Mouse (Mus musculus) thymus, adult 2 months (tissue): ENCODE measurements at regions not wholly inside any gene's neighbourhood (a gene's known extent, or its start where the extent isn't known, plus 50 kb on each side); places are given as distances from the start of the nearest gene placed in this dataset.

Experiments used
- DNase-seq: peaks from one replicate; pipeline ENCODE4 v3.0.0; 2021
- H3K27ac ChIP-seq: fragments of 200-500 bp; 2 replicates; pipeline ENCODE4 v1.5.1; 2012; ENCODE audit warnings: low read length, control low read depth; ENCODE audit not compliant: control insufficient read depth, insufficient read depth
- H3K27me3 ChIP-seq: fragments of 200-500 bp; 2 replicates; pipeline ENCODE4 v1.6.1; 2012; ENCODE audit warnings: mild to moderate bottlenecking, low read length, moderate library complexity, mixed read lengths; ENCODE audit not compliant: control insufficient read depth, insufficient read depth
- H3K36me3 ChIP-seq: fragments of 200-500 bp; 2 replicates; pipeline ENCODE4 v1.6.1; 2012; ENCODE audit warnings: mild to moderate bottlenecking, low read length, moderate library complexity; ENCODE audit not compliant: control insufficient read depth, insufficient read depth
- H3K4me1 ChIP-seq: fragments of 200-500 bp; replicated peaks from 2 replicates; pipeline ENCODE4 v1.6.1; 2012; ENCODE audit warnings: low read length; ENCODE audit not compliant: control insufficient read depth, insufficient read depth
- H3K4me3 ChIP-seq: fragments of 200-500 bp; 2 replicates; pipeline ENCODE4 v1.5.1; 2012; ENCODE audit warnings: mild to moderate bottlenecking, low read length, control low read depth, moderate library complexity; ENCODE audit not compliant: control insufficient read depth, insufficient read depth
- CTCF ChIP-seq: fragments of 200-500 bp; IDR thresholded peaks from 2 replicates; pipeline ENCODE4 v1.5.1; 2012; ENCODE audit warnings: mild to moderate bottlenecking, control low read depth, low read length, moderate library complexity, borderline replicate concordance; ENCODE audit not compliant: control insufficient read depth, poor library complexity, insufficient read depth; ENCODE audit errors: extremely low read depth
- POLR2A ChIP-seq: fragments of 200-500 bp; IDR thresholded peaks from 2 replicates; pipeline ENCODE4 v1.6.1; 2012; ENCODE audit warnings: mild to moderate bottlenecking, low read length, control low read depth, moderate library complexity; ENCODE audit not compliant: control insufficient read depth, poor library complexity, insufficient read depth; ENCODE audit errors: extremely low read depth
- WGBS: fragments of 180-500 bp; shearing (Covaris S2); methylation state at CpG from one replicate; pipeline ENCODE4 v1.1.7; 2018; 5-methylcytosine and 5-hydroxymethylcytosine counted together

DNA sequence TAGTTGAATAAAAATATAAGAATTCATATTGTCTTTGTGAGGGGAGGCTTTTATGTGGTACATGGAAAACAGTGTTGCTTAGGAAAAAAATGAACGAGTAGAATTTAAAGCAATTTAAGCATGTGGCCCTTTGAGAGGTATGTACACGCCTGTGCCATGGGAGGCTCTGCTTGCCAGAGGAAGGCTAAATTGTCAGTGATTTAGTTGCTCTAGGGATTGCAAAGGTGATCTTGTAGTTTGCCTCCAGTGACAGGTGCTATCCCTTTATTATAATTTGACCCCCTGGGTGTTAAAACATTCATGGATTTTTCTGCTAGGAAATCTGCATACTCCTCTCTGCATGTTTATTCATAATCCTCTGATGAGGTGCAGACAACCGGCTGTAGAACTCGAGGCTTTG is 942.0 kb downstream of the Gbe1 start:
- H3K27me3 ChIP-seq = no peaks in the 10 kb centered on the region
- H3K4me1 ChIP-seq = no peaks in the 10 kb centered on the region
- H3K27ac ChIP-seq = no peak overlapping the region
- TF ChIP-seq POLR2A (no peak), CTCF (no peak)
- H3K4me3 ChIP-seq = no peak overlapping the region
- WGBS = 84% methylated on average over 4 of the region's 4 CpGs
- no peak for DNase-seq
- H3K36me3 ChIP-seq = no peaks in the 10 kb centered on the region

DNA sequence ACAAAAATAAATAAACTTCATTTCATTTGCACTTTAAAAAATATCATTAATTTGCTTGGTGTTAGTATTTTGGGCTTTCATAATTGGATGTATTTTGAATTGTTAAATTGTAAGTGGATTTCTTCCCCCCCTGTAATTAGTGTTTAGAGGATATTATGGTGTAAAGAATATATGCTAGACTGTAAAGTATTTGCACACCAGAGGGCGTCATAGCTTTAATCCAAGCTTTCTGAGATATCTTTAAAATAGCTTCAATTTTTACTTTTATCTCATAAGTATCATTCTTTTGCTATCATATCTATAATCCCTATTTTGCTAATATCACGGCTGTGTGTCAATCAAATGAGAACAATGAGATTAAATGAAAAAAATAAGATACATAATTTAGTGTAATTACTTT is 942.4 kb downstream of the Gbe1 start:
- Histone ChIP-seq H3K4me3 (no peak overlapping the region), H3K27me3 (no peaks in the 10 kb centered on the region), H3K36me3 (no peaks in the 10 kb centered on the region), H3K4me1 (no peaks in the 10 kb centered on the region), H3K27ac (no peak overlapping the region)
- 81% methylated on average over 2 of the region's 2 CpGs for whole genome bisulfite sequencing
- TF ChIP-seq CTCF (no peak), POLR2A (no peak)
- DNase-seq = no peak

DNA sequence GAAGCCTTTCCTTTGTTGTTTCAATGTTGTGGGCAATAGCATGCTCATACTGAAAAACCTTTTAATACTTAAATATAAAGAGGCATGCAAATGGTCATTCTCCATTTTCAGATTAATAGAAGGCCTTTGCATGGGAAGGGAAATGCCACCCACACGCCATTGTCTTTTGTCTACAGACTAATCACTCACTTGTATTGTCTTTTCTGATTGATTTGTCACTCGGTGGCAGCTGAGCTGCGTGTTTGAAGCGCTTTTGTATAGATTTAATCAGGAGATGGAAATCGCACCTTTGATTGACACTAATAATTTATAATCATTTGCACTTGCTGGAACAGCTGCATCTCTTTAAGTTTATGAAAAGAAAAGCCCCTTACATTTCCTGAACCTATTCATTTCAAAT is 953.4 kb downstream of the Gbe1 start:
- 74% methylated on average over 5 of the region's 5 CpGs for WGBS
- no peak overlapping the region for H3K27ac ChIP-seq
- DNase-seq = no peak
- no peaks in the 10 kb centered on the region for H3K36me3 ChIP-seq
- no peaks in the 10 kb centered on the region for H3K27me3 ChIP-seq
- H3K4me3 ChIP-seq = no peak overlapping the region
- TF ChIP-seq POLR2A (no peak), CTCF (no peak)
- no peaks in the 10 kb centered on the region for H3K4me1 ChIP-seq
